Mouse (Mus musculus) C2C12 (cell line): ENCODE data around the gene Spry2. TPM values are rescaled to one million over a fixed set of nuclear protein-coding genes. Genes with fewer than 3 reads are reported as not detected.

Source experiments
- H3K27me3 ChIP-seq: one replicate; pipeline ENCODE4 v1.6.1; 2011; ENCODE audit not compliant: control insufficient read depth, insufficient read depth, insufficient read length
- H3K36me3 ChIP-seq: one replicate; pipeline ENCODE4 v1.6.1; 2011; ENCODE audit not compliant: control insufficient read depth, insufficient read depth
- H3K4me3 ChIP-seq: one replicate; pipeline ENCODE4 v1.5.1; 2011; ENCODE audit warnings: mild to moderate bottlenecking, control low read depth; ENCODE audit not compliant: poor library complexity, insufficient read depth, severe bottlenecking
- H3K79me2 ChIP-seq: one replicate; pipeline ENCODE4 v1.6.1; 2011; ENCODE audit not compliant: control insufficient read depth, insufficient read depth
- H3K79me3 ChIP-seq: one replicate; pipeline ENCODE4 v1.6.1; 2011; ENCODE audit warnings: low read depth, control low read depth
- H3ac ChIP-seq: one replicate; pipeline ENCODE3; 2011; ENCODE audit warnings: low read depth; ENCODE audit not compliant: control insufficient read depth, insufficient read length
- CEBPB ChIP-seq: IDR thresholded peaks from one replicate; pipeline ENCODE4 v1.6.1; 2011; ENCODE audit warnings: low read depth, mild to moderate bottlenecking, control low read depth, moderate library complexity
- CTCF ChIP-seq: IDR thresholded peaks from one replicate; pipeline ENCODE4 v1.5.1; 2011; ENCODE audit not compliant: control insufficient read depth, insufficient read depth, insufficient read length
- FOSL1 ChIP-seq: IDR thresholded peaks from one replicate; pipeline ENCODE4 v1.8.0; 2011; ENCODE audit warnings: mild to moderate bottlenecking, low read length; ENCODE audit not compliant: poor library complexity, insufficient read depth, severe bottlenecking
- MAX ChIP-seq: IDR thresholded peaks from one replicate; pipeline ENCODE4 v1.6.1; 2011; ENCODE audit warnings: mild to moderate bottlenecking, control low read depth
- MYOD1 ChIP-seq: IDR thresholded peaks from one replicate; pipeline ENCODE4 v1.6.1; 2011; ENCODE audit warnings: low read depth; ENCODE audit not compliant: control insufficient read depth, insufficient read length
- MYOG ChIP-seq: IDR thresholded peaks from one replicate; pipeline ENCODE4 v1.6.1; 2011; ENCODE audit not compliant: control insufficient read depth, insufficient read length; ENCODE audit errors: extremely low read depth
- USF1 ChIP-seq: IDR thresholded peaks from one replicate; pipeline ENCODE4 v1.6.1; 2011; ENCODE audit warnings: low read depth, mild to moderate bottlenecking, control low read depth, moderate library complexity
- polyA plus RNA-seq: library from polyadenylated mRNA; unstranded; fragments of >200 nt; fragmentation: generic; extraction: Trizol; gene quantifications from one replicate; pipeline ENCODE4 v1.2.1, GENCODE M21; 2012; ENCODE audit warnings: missing spikeins

Spry2 gene
- polyA plus RNA-seq, 1 experiment = 51.8 TPM

- H3K27me3 ChIP-seq = no peaks in the 10 kb centered on the region
- no peak for TF ChIP-seq CEBPB
- no peak for TF ChIP-seq MYOD1
- TF ChIP-seq FOSL1 = no peak
- H3K36me3 ChIP-seq = no peaks in the 10 kb centered on the region
- no peaks in the 10 kb centered on the region for H3K79me2 ChIP-seq
- no peak overlapping the region for H3K4me3 ChIP-seq
- H3K79me3 ChIP-seq = no peaks in the 10 kb centered on the region
- H3ac ChIP-seq = no peak overlapping the region
These were observed 25.8 kb upstream of the Spry2 start for GRCm38 (mm10) chr14:105922427-105922826.

GRCm38 (mm10) chr14:105921217-105921695 is 24.6 kb upstream of the Spry2 start:
- Histone ChIP-seq H3K27me3 (no peaks in the 10 kb centered on the region), H3K79me3 (no peaks in the 10 kb centered on the region), H3K36me3 (no peaks in the 10 kb centered on the region), H3K79me2 (no peaks in the 10 kb centered on the region), H3ac (no peak overlapping the region), H3K4me3 (no peak overlapping the region)
- no peak for TF ChIP-seq MYOD1
- TF ChIP-seq FOSL1 = no peak
- no peak for TF ChIP-seq CTCF
- TF ChIP-seq CEBPB = no peak
- no peak for TF ChIP-seq USF1
- TF ChIP-seq MYOG = no peak
- TF ChIP-seq MAX = no peak

- no peak overlapping the region for H3K4me3 ChIP-seq
These were observed 24.0 kb upstream of the Spry2 start for GRCm38 (mm10) chr14:105920395-105921216.

GRCm38 (mm10) chr14:105907216-105907615 is 10.6 kb upstream of the Spry2 start:
- no peak overlapping the region for H3ac ChIP-seq
- no peaks in the 10 kb centered on the region for H3K79me2 ChIP-seq
- no peak for TF ChIP-seq MYOD1
- TF ChIP-seq CTCF = no peak

More at GRCm38 (mm10) chr14:105920395-105921216, 24.0 kb upstream of the Spry2 start:
- H3K36me3 ChIP-seq = no peaks in the 10 kb centered on the region
- no peaks in the 10 kb centered on the region for H3K79me2 ChIP-seq
- no peaks in the 10 kb centered on the region for H3K27me3 ChIP-seq
- no peak for TF ChIP-seq USF1
- no peak for TF ChIP-seq MYOD1
- no peak for TF ChIP-seq CEBPB
- H3ac ChIP-seq = no peak overlapping the region
- H3K79me3 ChIP-seq = no peaks in the 10 kb centered on the region

DNA sequence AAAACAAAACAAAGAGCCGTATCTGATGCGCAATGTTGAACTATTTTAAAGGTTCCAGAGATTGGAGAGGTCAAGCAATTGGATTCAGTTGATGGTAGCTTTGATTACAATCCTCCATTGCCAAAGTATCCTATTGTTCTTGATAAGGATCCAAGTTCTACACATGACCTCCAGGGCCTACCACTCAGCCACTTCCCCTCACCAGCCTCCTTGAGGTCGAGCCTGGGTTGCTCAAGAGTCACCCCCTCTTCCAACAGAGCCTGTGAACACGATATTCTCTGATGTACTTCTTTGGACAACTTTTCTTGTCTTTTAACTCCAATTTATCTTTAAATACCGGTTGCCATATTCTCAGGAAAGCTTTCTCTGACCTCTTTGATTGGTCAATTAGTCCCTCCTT is 9.3 kb upstream of the Spry2 start:
- Histone ChIP-seq H3K36me3 (no peaks in the 10 kb centered on the region), H3K4me3 (no peak overlapping the region), H3K27me3 (no peaks in the 10 kb centered on the region), H3K79me3 (no peaks in the 10 kb centered on the region), H3ac (no peak overlapping the region), H3K79me2 (no peaks in the 10 kb centered on the region)
- TF ChIP-seq MYOG = no peak
- TF ChIP-seq CTCF = no peak
- no peak for TF ChIP-seq MAX
- TF ChIP-seq FOSL1 = no peak
- TF ChIP-seq USF1 = no peak
- no peak for TF ChIP-seq CEBPB
- no peak for TF ChIP-seq MYOD1

More at GRCm38 (mm10) chr14:105907216-105907615, 10.6 kb upstream of the Spry2 start:
- Histone ChIP-seq H3K79me3 (no peaks in the 10 kb centered on the region), H3K27me3 (no peaks in the 10 kb centered on the region), H3K4me3 (no peak overlapping the region), H3K36me3 (no peaks in the 10 kb centered on the region)

DNA sequence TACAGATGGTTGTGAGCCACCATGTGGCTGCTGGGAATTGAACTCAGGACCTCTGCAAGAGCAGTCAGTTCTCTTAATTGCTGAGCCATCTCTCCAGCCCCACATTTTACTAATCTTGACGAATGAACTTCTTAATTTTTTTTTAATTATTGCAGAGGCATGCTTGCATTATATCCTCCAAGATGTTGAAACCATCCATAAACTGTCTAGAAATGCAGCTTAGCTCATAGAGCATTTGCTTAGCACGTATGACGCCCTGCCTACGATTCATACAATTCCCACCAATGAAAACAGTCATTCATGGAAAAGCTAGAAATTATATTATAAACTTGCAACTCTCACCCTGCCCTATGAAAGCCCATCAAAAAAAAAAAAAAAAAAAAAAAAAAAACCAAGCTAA is 8.9 kb upstream of the Spry2 start:
- no peaks in the 10 kb centered on the region for H3K27me3 ChIP-seq
- TF ChIP-seq MYOD1 (no peak), CTCF (no peak), CEBPB (no peak), FOSL1 (no peak)

More for the DNA sequence above, 8.9 kb upstream of the Spry2 start:
- Histone ChIP-seq H3K79me2 (no peaks in the 10 kb centered on the region), H3K79me3 (no peaks in the 10 kb centered on the region), H3ac (no peak overlapping the region), H3K36me3 (no peaks in the 10 kb centered on the region), H3K4me3 (no peak overlapping the region)
